Mouse (Mus musculus) small intestine, adult 2 months (tissue): ENCODE measurements around the gene Gart. TPM values are rescaled to one million over a fixed set of nuclear protein-coding genes. Genes with fewer than 3 reads are reported as not detected.

Experiments used
- H3K27ac ChIP-seq: fragments of 200-500 bp; 2 replicates; pipeline ENCODE4 v1.5.1; 2012; ENCODE audit warnings: low read depth, low read length, control low read depth, inconsistent platforms; ENCODE audit not compliant: insufficient read depth
- H3K27me3 ChIP-seq: fragments of 200-500 bp; 2 replicates; pipeline ENCODE4 v1.6.1; 2012; ENCODE audit warnings: mild to moderate bottlenecking, moderate library complexity, low read length, inconsistent platforms; ENCODE audit not compliant: control insufficient read depth, insufficient read depth
- H3K36me3 ChIP-seq: fragments of 200-500 bp; 2 replicates; pipeline ENCODE4 v1.6.1; 2012; ENCODE audit warnings: mild to moderate bottlenecking, low read length, control low read depth, inconsistent platforms; ENCODE audit not compliant: control insufficient read depth, insufficient read depth
- H3K4me1 ChIP-seq: fragments of 200-500 bp; 2 replicates; pipeline ENCODE4 v1.6.1; 2012; ENCODE audit warnings: low read length, inconsistent platforms, mixed read lengths; ENCODE audit not compliant: control insufficient read depth, insufficient read depth, insufficient read length
- H3K4me3 ChIP-seq: fragments of 200-500 bp; 2 replicates; pipeline ENCODE4 v1.5.1; 2012; ENCODE audit warnings: low read depth, mild to moderate bottlenecking, control low read depth, inconsistent platforms, low read length, moderate library complexity
- CTCF ChIP-seq: fragments of 200-500 bp; IDR thresholded peaks from 2 replicates; pipeline ENCODE4 v1.5.1; 2012; ENCODE audit warnings: low read depth, mild to moderate bottlenecking, control low read depth, inconsistent platforms, low read length, moderate library complexity, mixed read lengths; ENCODE audit not compliant: insufficient replicate concordance, insufficient read length; ENCODE audit errors: extremely low read depth
- POLR2A ChIP-seq: fragments of 200-500 bp; IDR thresholded peaks from 2 replicates; pipeline ENCODE4 v1.6.1; 2012; ENCODE audit warnings: low read depth, mild to moderate bottlenecking, control low read depth, inconsistent platforms, low read length, moderate library complexity
- WGBS: fragments of 180-500 bp; shearing (Covaris S2); methylation state at CpG from one replicate; pipeline ENCODE4 v1.1.7; 2018; 5-methylcytosine and 5-hydroxymethylcytosine counted together
- polyA plus RNA-seq: library from polyadenylated mRNA; depleted of rRNA; stranded (reverse); fragments of >200 nt; gene quantifications from 2 replicates; pipeline ENCODE4 v1.2.3, GENCODE M21; 2012

The Gart gene
- polyA plus RNA-seq, 1 experiment, result 22.3 TPM

DNA sequence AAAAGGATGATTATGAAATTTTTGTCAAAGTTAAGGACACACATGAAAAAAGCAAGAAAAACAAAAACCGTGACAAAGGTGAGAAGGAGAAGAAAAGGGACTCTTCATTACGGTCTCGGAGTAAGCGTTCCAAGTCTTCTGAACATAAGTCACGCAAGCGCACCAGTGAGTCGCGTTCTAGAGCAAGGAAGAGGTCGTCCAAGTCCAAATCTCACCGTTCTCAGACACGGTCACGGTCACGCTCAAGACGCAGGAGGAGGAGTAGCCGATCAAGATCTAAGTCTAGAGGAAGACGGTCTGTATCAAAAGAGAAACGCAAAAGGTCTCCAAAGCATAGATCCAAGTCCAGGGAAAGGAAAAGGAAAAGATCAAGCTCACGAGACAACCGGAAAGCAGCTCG is 13.0 kb upstream of the Gart start:
- Histone ChIP-seq H3K36me3 (peaks cover 84% of the 10 kb centered on the region), H3K27ac (no peak overlapping the region), H3K4me3 (no peak overlapping the region), H3K27me3 (no peaks in the 10 kb centered on the region), H3K4me1 (no peaks in the 10 kb centered on the region)
- 96% methylated on average over 20 of the region's 20 CpGs for WGBS
- no peak for TF ChIP-seq POLR2A

GRCm38 (mm10) chr16:91658471-91658870 is 11.7 kb upstream of the Gart start:
- Histone ChIP-seq H3K4me3 (no peak overlapping the region), H3K27ac (no peak overlapping the region), H3K36me3 (peaks cover 81% of the 10 kb centered on the region), H3K27me3 (no peaks in the 10 kb centered on the region), H3K4me1 (no peaks in the 10 kb centered on the region)
- 92% methylated on average over 5 of the region's 5 CpGs for WGBS
- TF ChIP-seq CTCF (no peak), POLR2A (no peak)

DNA sequence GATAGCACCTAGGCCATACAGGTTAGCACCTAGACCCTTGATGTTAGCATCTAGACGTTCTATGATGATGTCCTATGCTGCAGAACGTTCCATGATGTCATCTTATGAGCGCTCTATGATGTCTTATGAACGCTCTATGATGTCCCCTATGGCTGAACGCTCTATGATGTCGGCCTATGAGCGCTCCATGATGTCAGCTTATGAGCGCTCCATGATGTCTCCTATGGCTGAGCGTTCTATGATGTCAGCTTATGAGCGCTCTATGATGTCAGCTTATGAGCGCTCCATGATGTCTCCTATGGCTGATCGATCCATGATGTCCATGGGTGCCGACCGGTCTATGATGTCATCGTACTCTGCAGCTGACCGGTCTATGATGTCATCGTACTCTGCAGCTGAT is 10.5 kb upstream of the Gart start:
- Histone ChIP-seq H3K4me1 (no peaks in the 10 kb centered on the region), H3K27ac (no peak overlapping the region), H3K4me3 (no peak overlapping the region), H3K27me3 (no peaks in the 10 kb centered on the region), H3K36me3 (peaks cover 80% of the 10 kb centered on the region)
- TF ChIP-seq POLR2A (no peak), CTCF (no peak)
- WGBS, result 97% methylated on average over 17 of the region's 17 CpGs

DNA sequence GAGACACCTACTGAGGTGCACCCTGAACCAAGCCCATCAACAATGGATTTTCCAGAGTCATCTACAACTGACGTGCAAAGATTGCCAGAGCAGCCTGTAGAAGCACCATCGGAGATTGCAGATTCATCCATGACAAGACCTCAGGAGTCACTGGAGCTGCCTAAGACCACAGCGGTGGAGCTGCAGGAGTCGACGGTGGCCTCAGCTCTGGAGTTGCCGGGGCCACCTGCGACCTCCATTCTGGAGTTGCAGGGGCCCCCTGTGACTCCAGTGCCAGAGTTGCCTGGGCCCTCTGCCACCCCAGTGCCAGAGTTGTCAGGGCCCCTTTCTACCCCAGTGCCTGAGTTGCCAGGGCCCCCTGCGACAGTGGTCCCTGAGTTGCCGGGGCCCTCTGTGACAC is 8.5 kb upstream of the Gart start:
- Histone ChIP-seq H3K4me1 (no peaks in the 10 kb centered on the region), H3K36me3 (peaks cover 76% of the 10 kb centered on the region), H3K27me3 (no peaks in the 10 kb centered on the region), H3K27ac (no peak overlapping the region), H3K4me3 (no peak overlapping the region)
- 96% methylated on average over 9 of the region's 9 CpGs for WGBS
- TF ChIP-seq POLR2A, result no peak
- no peak for TF ChIP-seq CTCF

- Histone ChIP-seq H3K27me3 (no peaks in the 10 kb centered on the region), H3K4me1 (no peaks in the 10 kb centered on the region), H3K27ac (no peak overlapping the region), H3K4me3 (no peak overlapping the region), H3K36me3 (peaks cover 45% of the 10 kb centered on the region)
- no peak for TF ChIP-seq CTCF
- 85% methylated on average over 3 of the region's 3 CpGs for WGBS
Measured at GRCm38 (mm10) chr16:91652191-91652590, 5.4 kb upstream of the Gart start.

DNA sequence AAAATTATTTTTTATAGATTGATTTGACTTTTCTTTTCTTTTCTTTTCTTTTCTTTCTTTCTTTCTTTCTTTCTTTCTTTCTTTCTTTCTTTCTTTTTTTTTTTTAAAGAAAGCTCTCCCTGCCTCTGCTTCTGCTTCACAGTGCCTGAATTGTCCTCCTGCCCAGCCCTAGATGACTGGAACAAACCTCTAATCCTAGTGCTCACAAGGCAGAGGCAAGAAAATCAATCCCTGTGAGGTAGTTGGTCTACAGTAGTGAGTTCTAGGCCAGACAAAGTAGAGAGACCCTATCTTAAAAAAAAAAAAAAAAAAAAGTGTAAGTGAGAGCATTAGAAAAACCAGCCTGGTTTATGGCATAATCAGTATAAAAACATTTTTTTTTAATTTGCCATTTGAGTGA is 3.0 kb upstream of the Gart start:
- no peak overlapping the region for H3K27ac ChIP-seq
- TF ChIP-seq CTCF (no peak), POLR2A (no peak)
- no peaks in the 10 kb centered on the region for H3K27me3 ChIP-seq
- no peak overlapping the region for H3K4me3 ChIP-seq
- no peaks in the 10 kb centered on the region for H3K4me1 ChIP-seq
- peaks cover 22% of the 10 kb centered on the region for H3K36me3 ChIP-seq

- Histone ChIP-seq H3K4me3 (peak overlapping the region; percentile 16; the same call in 1 of the 2 replicates), H3K4me1 (no peaks in the 10 kb centered on the region), H3K27me3 (no peaks in the 10 kb centered on the region), H3K27ac (no peak overlapping the region), H3K36me3 (peaks cover 20% of the 10 kb centered on the region)
- 19% methylated on average over 3 of the region's 3 CpGs for WGBS
- TF ChIP-seq POLR2A, result no peak
- no peak for TF ChIP-seq CTCF
Measured at GRCm38 (mm10) chr16:91649246-91649645, 2.5 kb upstream of the Gart start.

DNA sequence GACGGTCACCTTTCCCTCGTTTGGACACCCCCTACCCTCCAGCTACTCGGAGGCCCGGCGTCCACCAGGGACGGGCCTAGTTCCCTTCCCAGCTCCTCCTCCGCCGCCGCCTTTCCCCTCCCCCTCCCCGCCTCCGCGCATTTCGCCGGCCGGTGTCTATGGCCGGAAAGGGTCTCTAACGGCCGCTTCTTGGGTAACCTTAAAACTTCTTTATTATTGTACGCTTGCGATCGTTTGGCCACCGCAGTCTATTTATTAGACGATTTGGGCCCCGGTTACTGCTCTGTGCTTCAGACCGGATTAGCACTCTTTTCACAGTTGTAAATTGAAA is 1.4 kb upstream of the Gart start:
- no peak; the same call in 1 of the 2 replicates for TF ChIP-seq POLR2A
- TF ChIP-seq CTCF, result no peak
- under 1% methylated on average over 24 of the region's 25 CpGs for WGBS
- Histone ChIP-seq H3K4me3 (peak overlapping the region; percentile 88), H3K36me3 (peaks cover 12% of the 10 kb centered on the region), H3K27ac (peak overlapping the region; percentile 97), H3K4me1 (no peaks in the 10 kb centered on the region), H3K27me3 (no peaks in the 10 kb centered on the region)
